Mouse (Mus musculus) heart, postnatal 0 days (tissue): ENCODE measurements around the gene Pdha1. TPM values are rescaled to one million over a fixed set of nuclear protein-coding genes. Genes with fewer than 3 reads are reported as not detected.

Experiments
- ATAC-seq: fragments of 200-750 bp; cut with Nextera tagmentation; 2 replicates; pipeline ENCODE4 v1.8.0; 2017; ENCODE audit warnings: low read depth, moderate number of reproducible peaks, moderate library complexity; ENCODE audit not compliant: insufficient read depth
- DNase-seq: peaks from one replicate; pipeline ENCODE4 v3.0.0-alpha.2; 2016; ENCODE audit warnings: low spot score
- H3K27ac ChIP-seq: fragments of 300-500 bp; sonication (generic); 2 replicates; pipeline ENCODE4 v1.5.1; 2014; ENCODE audit warnings: low read depth, mild to moderate bottlenecking
- H3K27me3 ChIP-seq: fragments of 300-500 bp; sonication (generic); 2 replicates; pipeline ENCODE4 v1.6.1; 2014; ENCODE audit warnings: low read length, mixed read lengths; ENCODE audit not compliant: control insufficient read depth, insufficient read depth
- H3K36me3 ChIP-seq: fragments of 300-500 bp; sonication (generic); replicated peaks from 2 replicates; pipeline ENCODE4 v1.6.1; 2014; ENCODE audit warnings: low read length, mixed read lengths; ENCODE audit not compliant: control insufficient read depth, insufficient read depth
- H3K4me1 ChIP-seq: fragments of 300-500 bp; sonication (generic); 2 replicates; pipeline ENCODE4 v1.6.1; 2014; ENCODE audit warnings: antibody characterized with exemption; ENCODE audit not compliant: control insufficient read depth, insufficient read depth
- H3K4me2 ChIP-seq: fragments of 300-500 bp; sonication (generic); 2 replicates; pipeline ENCODE4 v1.6.1; 2014; ENCODE audit warnings: low read depth, mild to moderate bottlenecking, low read length, moderate library complexity
- H3K4me3 ChIP-seq: fragments of 300-500 bp; sonication (generic); 2 replicates; pipeline ENCODE4 v1.5.1; 2014; ENCODE audit warnings: low read depth, low read length
- H3K9ac ChIP-seq: fragments of 300-500 bp; sonication (generic); replicated peaks from 2 replicates; pipeline ENCODE4 v1.6.1; 2014; ENCODE audit warnings: low read depth, low read length, mixed read lengths
- H3K9me3 ChIP-seq: fragments of 300-500 bp; sonication (generic); replicated peaks from 2 replicates; pipeline ENCODE4 v1.6.1; 2016; ENCODE audit warnings: low read length; ENCODE audit not compliant: control insufficient read depth
- CTCF ChIP-seq: IDR thresholded peaks from 2 replicates; pipeline ENCODE4 v1.5.1; 2016; ENCODE audit warnings: antibody characterized with exemption, control low read depth, low read depth
- EP300 ChIP-seq: IDR thresholded peaks from 2 replicates; pipeline ENCODE4 v1.6.1; 2016; ENCODE audit warnings: antibody characterized with exemption, low read depth
- WGBS: fragments of 180-500 bp; shearing (Covaris S2); extraction: QIAGEN DNeasy Blood & Tissue Kit; methylation state at CpG from one replicate; pipeline ENCODE4 v1.1.7; 2014; 5-methylcytosine and 5-hydroxymethylcytosine counted together
- polyA plus RNA-seq: library from polyadenylated mRNA; unstranded; fragments of >200 nt; fragmentation: Nextera tagmentation; extraction: Ambion mirVana; gene quantifications from 2 replicates; pipeline ENCODE4 v1.2.1, GENCODE M21; 2015
- total RNA-seq: library from RNA; depleted of rRNA; stranded (reverse); fragments of >200 nt; gene quantifications from 2 replicates; pipeline ENCODE4 v1.2.3, GENCODE M21; 2014; ENCODE audit warnings: low replicate concordance

Pdha1 gene
- total and polyA plus RNA-seq, 2 experiments from 2014 or later, result 388 to 506 TPM

GRCm38 (mm10) chrX:160136153-160136552, 2.1 kb downstream of the Pdha1 start:
- no peaks in the 10 kb centered on the region for H3K9me3 ChIP-seq
- no peak for DNase-seq
- TF ChIP-seq CTCF, result no peak
- TF ChIP-seq EP300, result no peak
- no peak overlapping the region for H3K27ac ChIP-seq
- 32% methylated on average over 5 of the region's 5 CpGs for WGBS
- 0 out of 2 replicates have a peak overlapping the region, but pooled peaks have one; percentile 81 for H3K9ac ChIP-seq
- H3K4me3 ChIP-seq, result peak overlapping the region; percentile 77
- 0 out of 2 replicates have a peak, but pooled peaks cover 9% of the 10 kb centered on the region for H3K36me3 ChIP-seq
- no peak for ATAC-seq
- H3K27me3 ChIP-seq, result no peaks in the 10 kb centered on the region
- no peaks in the 10 kb centered on the region; the same call in 1 of the 2 replicates for H3K4me1 ChIP-seq
- peak overlapping the region; percentile 68 for H3K4me2 ChIP-seq

- Histone ChIP-seq H3K4me3 (peak overlapping the region; percentile 77), H3K27ac (no peak overlapping the region), H3K27me3 (no peaks in the 10 kb centered on the region), H3K4me2 (peak overlapping the region; percentile 68), H3K9me3 (no peaks in the 10 kb centered on the region), H3K9ac (no peak overlapping the region), H3K36me3 (0 out of 2 replicates have a peak, but pooled peaks cover 12% of the 10 kb centered on the region), H3K4me1 (no peaks in the 10 kb centered on the region; the same call in 1 of the 2 replicates)
- DNase-seq (no peak), ATAC-seq (no peak)
- TF ChIP-seq CTCF, result no peak
- TF ChIP-seq EP300, result no peak
- WGBS, result 26% methylated on average over 6 of the region's 6 CpGs
Measured at GRCm38 (mm10) chrX:160135719-160136118, 2.5 kb downstream of the Pdha1 start.

GRCm38 (mm10) chrX:160134136-160134843, 3.9 kb downstream of the Pdha1 start:
- no peak overlapping the region for H3K27ac ChIP-seq
- TF ChIP-seq CTCF, result no peak
- TF ChIP-seq EP300, result no peak
- no peaks in the 10 kb centered on the region for H3K9me3 ChIP-seq
- no peaks in the 10 kb centered on the region for H3K27me3 ChIP-seq
- no peak overlapping the region for H3K4me3 ChIP-seq
- H3K4me2 ChIP-seq, result peak overlapping the region; percentile 68; the same call in 1 of the 2 replicates
- H3K36me3 ChIP-seq, result peaks cover 23% of the 10 kb centered on the region; the same call in 1 of the 2 replicates
- no peak for ATAC-seq
- DNase-seq, result no peak
- H3K9ac ChIP-seq, result no peak overlapping the region
- WGBS, result 56% methylated on average over 11 of the region's 11 CpGs
- no peaks in the 10 kb centered on the region; the same call in 1 of the 2 replicates for H3K4me1 ChIP-seq

GRCm38 (mm10) chrX:160116658-160117057, 21.6 kb downstream of the Pdha1 start:
- H3K9me3 ChIP-seq, result no peaks in the 10 kb centered on the region
- peak; percentile 36; the same call in 1 of the 2 replicates for ATAC-seq
- no peak overlapping the region for H3K27ac ChIP-seq
- WGBS, result 63% methylated on average over 3 of the region's 3 CpGs
- no peak overlapping the region for H3K9ac ChIP-seq
- H3K4me1 ChIP-seq, result no peaks in the 10 kb centered on the region
- peak; percentile 38 for DNase-seq
- peaks cover 17% of the 10 kb centered on the region; the same call in 1 of the 2 replicates for H3K36me3 ChIP-seq
- no peak overlapping the region for H3K4me2 ChIP-seq
- TF ChIP-seq CTCF (peak; percentile 75), EP300 (no peak)
- H3K27me3 ChIP-seq, result no peaks in the 10 kb centered on the region
- no peak overlapping the region for H3K4me3 ChIP-seq

- no peaks in the 10 kb centered on the region for H3K4me1 ChIP-seq
- TF ChIP-seq EP300 (no peak), CTCF (no peak)
- DNase-seq (no peak), ATAC-seq (no peak)
- H3K27ac ChIP-seq, result no peak overlapping the region
- peaks cover 13% of the 10 kb centered on the region; the same call in 1 of the 2 replicates for H3K36me3 ChIP-seq
- no peak overlapping the region for H3K4me3 ChIP-seq
- H3K4me2 ChIP-seq, result no peak overlapping the region
- H3K9ac ChIP-seq, result no peak overlapping the region
- no peaks in the 10 kb centered on the region for H3K9me3 ChIP-seq
- no peaks in the 10 kb centered on the region for H3K27me3 ChIP-seq
Measured at GRCm38 (mm10) chrX:160116074-160116473, 22.1 kb downstream of the Pdha1 start.

- 62% methylated on average over 1 of the region's 1 CpGs for WGBS
- Histone ChIP-seq H3K4me2 (no peak overlapping the region), H3K4me3 (no peak overlapping the region), H3K4me1 (no peaks in the 10 kb centered on the region), H3K27ac (no peak overlapping the region), H3K27me3 (no peaks in the 10 kb centered on the region), H3K9ac (no peak overlapping the region), H3K9me3 (no peaks in the 10 kb centered on the region), H3K36me3 (peaks cover 3% of the 10 kb centered on the region; the same call in 1 of the 2 replicates)
- ATAC-seq (no peak), DNase-seq (no peak)
- TF ChIP-seq CTCF (no peak), EP300 (no peak)
Measured at GRCm38 (mm10) chrX:160113777-160114176, 24.4 kb downstream of the Pdha1 start.
